Mouse (Mus musculus): Measurements from ENCODE around the gene Spout1.
"Not testable (repeated sequence)": the region's sequence is repeated elsewhere in the genome, so short reads cannot be mapped to it uniquely, and the experiment has no call there.

Spout1 gene

DNA sequence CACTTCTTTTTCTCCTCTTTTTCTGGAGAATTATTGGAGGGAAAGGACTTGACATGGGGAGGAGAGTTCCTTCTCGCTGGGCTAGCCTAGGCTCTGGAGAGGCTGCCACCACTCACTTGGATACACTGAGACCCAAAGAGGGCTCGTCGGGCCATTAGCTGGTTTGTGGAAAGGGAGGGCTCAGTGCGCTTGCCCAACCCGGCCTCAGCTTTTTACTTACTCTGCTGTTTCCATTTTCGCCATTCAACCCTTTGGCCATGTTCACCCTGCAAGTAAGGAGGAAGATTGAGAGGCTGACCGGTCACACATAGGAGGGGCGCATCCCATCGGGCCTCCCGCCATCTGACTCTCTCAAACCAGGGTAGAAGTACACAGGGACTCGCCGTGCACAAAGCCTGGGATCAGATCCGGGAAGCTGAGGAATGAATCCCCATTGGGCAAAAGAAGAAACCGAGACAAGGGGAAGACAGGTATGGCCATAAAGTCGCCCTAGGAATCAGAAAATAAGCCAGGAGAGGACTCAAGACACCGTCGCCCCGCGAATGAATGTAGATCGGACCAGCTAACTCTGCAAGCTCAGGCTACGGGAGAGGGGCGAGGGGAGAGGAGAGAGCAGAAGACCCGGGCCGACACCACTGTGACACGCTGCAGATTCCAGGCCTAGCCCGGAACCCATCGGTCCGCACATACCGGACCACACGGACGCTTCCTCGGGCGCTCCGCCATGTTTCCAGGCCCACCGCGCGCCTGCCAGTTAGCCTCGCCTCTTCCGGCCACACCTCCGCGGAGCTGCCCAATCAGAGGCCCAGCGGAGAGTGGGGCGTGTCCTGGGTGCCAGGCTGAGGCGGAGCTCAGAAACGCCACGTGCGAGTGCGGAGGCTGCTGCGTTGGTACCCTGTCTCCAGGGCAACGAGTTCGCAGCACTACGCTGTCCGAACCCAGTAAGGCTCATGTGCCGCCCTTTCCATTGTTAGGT lies at the start of gene Spout1:
Gene Spout1, minus strand, starts transcription at position 760 of the 976 bp plus-strand sequence.
- DNase-seq = peak; percentile 95

DNA sequence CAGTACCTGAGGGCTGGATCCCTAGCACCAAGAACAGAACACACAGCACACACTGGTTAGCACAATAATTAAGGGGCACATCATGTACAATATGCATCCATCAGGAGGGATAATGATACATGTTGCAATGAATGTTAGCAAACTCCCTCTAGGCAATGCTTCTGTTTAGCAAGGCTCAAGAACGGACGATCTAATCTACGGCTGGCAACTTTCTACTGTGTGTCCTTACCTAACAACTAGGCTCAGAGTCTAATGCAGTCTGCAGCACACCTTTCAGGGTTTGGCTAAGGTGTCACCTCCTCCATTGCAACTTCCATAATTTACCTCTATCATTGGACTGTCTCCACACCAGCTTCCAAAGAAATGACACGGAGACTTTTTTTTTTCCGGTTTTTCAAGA lies 38.0 kb upstream of the Spout1 start:
- no peak for DNase-seq

DNA sequence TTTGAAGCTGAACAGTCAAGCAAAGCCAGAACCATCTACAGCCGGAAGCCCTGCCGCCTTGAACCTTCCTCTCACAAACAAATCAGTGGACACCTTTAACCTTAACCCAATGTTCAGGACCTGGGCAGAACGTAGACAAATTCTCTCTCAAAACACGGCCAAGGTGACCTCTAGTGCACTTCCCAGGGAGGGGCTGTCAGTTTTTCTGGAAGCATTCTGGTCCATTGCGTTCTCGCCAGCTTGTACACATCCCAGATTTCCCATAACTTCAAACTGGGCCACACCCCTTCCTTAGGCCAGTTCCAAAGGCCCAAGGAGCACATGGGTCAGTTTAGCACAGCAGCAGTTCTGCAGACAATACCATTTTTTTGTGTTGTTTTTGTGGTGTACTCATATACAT lies 37.2 kb upstream of the Spout1 start:
- DNase-seq = no peak

DNA sequence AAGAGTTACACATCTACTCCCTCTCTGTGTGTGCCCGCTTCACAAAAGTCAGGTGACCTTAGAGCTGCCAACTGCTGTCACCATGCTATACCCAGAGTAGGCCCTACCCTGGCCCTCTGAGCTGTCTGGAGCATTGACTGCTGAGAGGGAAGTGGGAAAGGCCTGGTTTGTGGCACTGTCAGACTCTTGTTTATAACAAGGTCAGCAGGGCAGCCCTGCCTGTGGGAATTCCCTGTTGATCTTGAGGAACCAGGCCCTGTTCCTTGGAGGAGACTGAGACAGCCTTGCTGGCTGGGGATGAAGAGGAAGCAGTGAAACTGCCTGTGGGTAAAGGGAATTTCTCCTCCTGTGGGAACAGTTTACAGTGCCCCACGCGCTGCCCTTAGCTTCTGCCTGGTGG lies 36.5 kb upstream of the Spout1 start:
- DNase-seq = no peak

DNA sequence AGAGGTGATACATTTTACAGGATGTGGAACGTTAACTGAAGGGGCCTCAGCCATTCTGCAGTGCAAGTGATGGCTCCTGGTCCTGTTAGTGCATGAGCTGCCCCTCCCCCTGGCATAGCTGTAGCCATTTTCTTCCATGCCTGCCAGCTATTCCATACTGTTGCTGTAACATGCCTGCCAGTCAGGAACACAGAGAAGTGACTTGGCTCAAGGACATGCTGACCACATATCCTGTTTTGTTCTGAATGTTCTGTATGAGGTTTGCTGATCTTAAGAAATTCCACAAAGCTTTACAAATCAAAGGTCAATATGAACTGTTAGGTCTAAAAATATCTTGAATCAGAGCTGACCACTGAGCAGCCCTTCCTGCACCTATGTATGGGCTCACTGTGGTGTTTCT lies 34.7 kb upstream of the Spout1 start:
- no peak for DNase-seq

DNA sequence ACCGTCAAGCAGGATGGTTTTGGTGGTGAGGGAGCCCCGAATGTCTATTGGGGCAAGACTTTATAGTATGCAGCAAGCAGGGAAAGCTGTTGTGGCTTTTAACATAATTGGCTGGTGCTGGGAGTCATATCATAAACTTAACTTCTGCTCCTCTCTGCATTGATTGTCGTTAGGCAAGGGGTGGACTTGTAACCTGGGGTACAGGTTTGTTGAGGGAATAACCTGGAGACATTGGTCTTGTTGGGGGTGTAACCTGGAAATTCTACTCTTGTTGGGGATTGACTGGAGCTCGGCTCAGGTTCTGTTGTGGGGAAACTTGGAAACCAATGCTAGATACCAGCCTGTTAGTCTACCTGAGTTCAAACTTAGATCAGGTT lies 33.9 kb upstream of the Spout1 start:
- no peak for DNase-seq

DNA sequence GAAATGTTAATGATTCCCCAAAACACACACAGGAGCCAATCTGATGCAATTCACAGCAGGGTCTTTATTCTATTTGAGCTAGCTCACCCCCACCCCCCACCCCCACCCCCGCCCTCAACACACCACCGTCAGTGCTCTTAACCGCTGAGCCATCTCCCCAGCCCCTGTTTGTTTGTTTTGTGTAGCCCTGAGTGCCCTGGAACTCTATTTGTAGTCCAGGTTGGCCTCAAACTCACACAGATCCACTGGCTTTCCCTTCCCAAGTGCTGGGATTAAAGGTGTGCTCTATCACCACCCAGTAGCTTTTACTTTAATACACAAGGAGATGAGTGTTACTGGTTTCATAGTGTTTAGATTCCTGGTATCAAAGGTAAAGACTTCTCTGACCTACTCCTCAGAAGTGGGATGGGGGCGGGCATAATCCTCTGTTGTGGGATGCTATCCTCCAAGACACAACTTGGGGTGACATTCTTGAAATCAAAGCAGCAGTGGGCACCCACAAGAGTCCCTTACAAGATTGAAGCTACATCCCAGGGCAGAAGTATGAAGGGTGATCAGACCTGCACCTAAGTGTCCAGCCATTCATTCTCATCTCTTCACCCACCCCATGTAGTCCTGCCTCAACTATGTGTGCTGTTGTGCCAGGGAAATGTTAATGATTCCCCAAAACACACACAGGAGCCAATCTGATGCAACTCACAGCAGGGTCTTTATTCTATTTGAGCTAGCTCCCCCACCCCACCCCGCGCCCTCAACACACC lies 33.3 kb upstream of the Spout1 start:
- DNase-seq = no peak

DNA sequence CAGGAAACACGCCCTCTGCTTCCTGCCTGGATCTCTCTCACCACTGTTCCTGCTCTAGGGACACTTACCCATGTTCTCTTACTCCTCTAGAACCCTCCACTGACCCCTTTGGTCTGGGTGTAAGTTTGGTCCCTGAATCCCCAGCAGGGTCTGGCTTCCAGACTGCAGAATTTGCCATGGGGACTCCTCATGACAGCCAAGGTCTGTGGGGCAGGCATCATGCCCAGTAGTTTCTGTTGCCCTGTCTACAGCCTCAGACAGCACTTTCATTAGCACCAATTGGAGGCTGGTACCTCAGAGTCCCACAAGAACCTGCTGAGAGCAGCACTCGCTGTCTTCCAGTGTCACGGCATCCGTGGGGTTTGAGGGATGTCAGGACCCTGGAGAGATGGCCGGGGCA lies 29.6 kb upstream of the Spout1 start:
- DNase-seq = no peak

DNA sequence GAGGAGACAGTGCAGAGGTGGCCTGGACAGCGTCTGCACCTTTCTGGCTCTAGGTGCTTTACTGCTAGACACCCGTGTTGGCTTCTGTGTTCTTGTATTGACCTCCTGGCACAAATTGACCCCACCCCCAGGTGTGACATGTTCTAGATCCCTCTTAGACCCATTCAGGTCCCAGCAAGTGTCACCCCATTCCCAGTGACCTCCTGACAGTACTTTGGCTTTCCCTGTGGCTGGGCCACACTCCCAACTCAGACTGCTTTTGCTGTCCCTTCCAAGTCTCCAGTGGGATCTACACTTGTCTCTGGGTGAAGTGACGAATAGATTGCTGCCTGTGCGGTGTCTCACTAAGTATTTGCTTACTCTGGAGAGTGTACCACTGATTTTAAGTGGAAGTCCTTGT lies 29.1 kb upstream of the Spout1 start:
- DNase-seq = no peak

DNA sequence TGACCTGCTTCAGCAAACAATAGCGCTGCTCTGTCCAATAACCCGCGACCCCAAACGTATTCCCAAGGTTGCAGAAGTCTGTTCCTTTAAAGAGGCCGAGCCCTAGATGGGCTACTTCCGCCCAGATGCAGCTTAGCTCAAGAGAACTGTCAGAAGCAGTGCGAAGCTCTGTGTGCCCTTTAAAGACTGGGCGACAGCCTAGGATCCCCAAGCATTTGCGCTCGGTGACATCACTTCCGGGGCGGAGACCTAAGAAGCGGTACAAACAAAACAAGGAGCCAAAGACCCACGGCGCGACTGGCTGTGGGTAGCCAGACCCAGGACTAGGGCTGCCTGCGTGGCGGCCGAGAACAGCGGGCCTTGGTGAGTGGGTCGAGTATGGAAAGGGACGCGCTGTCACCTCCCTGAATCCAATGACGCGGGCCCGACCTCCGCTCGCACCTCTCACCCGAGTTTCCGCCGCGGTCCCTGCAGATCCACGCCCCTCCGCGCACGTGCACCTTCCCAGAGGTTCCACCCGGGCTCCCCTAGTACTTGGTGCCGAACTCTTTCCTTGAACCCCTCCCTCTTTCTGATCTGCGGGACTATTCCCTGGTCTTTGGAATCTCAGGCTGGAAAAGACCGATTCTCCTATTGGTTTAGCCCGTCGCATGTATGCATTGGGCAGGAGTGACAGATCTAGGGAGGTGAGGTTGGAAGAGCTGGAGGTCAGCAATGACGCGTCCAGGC lies 27.5 kb upstream of the Spout1 start, which contains the start of gene Kyat1:
Gene Kyat1, minus strand, starts transcription at position 219 of the 729 bp plus-strand sequence.
- DNase-seq = peak; percentile 95

DNA sequence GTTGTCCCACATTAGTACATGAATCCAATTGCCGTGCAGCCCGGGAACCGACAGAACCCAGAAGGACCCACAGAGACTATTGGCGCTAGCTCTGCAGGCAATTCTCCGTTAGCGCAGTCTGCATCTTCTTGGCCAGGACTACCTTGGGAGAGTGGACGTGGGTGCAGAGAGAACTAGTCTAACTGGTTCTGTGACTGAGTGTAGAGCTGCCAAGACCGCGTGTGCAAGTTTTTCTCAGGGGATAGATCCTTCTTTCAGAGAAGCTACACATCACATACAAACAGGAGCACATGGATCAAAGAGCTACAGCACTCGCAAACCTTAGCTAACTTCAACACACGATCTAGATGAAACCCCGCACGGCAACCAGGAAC lies 27.0 kb upstream of the Spout1 start:
- peak; percentile 39 for DNase-seq

DNA sequence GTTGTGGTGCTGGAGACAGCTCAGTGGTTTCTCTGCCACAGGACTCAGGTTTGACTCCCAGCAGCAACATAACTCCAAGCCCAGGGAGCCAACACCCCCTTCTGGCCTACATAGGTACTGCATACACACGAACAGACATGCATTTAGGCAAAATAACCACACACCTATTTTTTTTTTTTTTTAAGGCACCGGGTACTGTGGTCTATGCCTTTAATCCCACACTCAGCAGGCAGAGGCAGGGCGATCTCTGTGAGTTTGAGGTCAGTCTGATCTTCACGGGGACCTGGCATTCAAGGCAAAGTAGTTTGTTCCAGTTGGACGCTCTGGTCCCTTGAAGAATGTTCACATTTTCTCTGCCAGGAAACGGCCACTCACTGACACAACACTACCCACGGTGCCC lies 25.2 kb upstream of the Spout1 start:
- DNase-seq = peak; percentile 67

DNA sequence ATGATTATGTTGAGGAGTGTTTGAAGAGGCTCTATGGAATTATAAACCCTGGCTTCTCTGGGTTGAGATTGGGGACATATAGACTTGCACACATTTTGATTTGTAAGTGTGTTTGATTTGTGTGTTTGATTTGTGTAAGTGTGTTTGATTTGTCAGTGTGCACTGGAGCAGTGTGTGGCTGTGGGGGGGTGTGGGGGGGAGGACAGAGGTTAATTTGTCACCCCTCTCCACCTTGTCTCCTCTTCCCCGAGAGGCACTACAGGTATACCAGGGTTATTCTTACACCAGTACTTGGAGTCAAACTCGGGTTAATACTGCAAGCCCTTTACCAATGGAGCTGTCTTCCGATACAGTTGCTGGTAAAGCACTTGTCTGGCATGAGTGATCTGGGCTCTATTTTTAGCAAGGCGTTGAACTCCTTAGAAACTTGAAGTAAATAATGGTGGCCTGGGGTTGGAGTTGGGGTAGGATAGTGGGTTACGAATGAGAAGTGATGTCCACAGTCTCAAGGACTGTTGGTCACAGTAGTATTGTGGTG lies 22.2 kb upstream of the Spout1 start:
- no peak for DNase-seq

DNA sequence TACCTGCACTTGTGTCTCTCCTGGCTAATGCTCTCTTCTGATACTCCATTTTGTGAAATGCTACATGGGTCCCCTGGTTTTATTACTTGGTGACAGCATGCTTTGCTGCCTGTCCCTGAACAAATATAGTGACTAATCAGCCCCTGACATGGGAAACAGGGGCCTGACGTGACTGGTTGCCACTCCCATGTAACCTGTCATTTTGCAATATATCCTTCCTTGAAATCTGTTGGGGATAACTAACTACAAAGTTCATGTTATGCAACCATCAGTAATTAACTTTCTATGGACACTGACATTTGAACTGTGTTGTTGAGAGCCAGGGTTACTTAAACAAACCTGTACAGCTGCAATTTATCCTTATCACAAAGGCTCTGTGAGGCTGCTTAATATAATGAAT lies 21.7 kb upstream of the Spout1 start:
- no peak for DNase-seq

DNA sequence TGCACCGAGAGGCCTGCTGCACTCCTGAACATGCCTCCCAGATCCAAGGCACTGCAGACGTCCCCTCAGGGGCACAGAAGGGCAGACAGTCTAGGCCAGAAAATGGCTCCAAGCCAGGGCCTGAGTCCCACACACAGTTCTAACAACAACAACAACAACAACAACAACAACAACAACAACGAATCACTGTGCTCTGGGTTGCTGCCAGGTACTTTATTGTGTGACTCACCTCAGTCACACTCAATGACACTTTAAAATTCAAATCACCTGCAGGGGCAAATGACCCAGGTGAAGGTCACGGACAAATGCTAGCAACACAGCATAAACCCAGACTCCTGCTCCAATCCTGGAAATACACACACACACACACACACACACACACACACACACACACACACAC lies 19.8 kb upstream of the Spout1 start:
- no peak for DNase-seq

DNA sequence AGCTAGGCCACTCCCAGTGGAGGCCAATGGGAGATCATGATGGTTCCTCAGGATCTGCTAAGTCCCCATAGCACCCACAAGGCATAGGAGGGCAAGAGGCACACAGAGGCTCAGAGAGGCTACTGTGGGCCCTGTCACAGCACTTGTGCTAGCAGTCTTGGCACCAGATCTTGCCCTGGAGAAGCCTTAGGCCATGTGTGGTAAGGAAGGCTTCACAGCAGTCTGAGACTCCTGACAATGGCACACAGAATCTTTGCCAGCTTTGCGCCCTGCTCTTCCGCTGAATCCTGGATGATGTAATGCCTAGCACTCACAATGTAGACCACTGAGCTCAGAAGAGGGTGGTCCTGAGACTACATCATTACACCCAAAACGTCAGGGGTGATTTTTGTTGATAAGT lies 16.4 kb upstream of the Spout1 start:
- DNase-seq = no peak

DNA sequence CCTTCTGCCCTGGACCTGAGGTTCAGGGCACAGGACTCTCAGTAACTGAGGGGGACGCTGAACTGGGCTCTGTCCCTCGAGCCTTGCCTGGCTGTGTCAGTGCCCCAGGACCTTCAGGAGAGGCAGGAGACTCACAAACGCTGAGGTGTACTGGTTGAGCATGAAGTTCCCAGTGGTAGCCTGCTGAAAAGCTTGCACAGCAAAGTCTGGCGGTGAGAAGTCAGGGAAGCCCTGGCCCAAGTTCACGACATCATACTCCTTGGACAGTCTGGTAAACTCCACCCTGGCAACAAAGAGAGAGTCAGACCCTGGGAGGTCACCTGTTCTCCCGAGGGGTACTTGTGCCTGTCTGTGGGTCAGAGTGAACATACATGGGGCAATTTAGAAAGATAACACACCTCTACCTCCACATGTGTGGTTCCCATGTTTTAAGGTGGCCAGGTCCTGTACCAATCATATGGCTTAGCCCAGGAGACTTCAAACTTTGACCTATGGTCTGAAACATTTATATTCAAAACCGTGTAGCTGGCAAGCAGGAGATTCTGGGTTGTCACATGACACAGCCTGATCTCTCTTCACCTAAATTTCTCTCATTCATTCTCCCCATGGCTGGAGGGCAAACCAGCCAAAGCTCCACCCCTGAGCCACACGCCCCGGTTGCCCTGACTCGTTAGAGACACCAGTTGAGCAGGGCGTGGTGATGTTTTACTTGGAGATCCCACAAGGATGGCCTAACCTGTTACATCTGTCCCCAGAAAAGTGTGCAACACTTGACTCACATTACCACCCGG lies 13.7 kb upstream of the Spout1 start:
- no peak for DNase-seq

DNA sequence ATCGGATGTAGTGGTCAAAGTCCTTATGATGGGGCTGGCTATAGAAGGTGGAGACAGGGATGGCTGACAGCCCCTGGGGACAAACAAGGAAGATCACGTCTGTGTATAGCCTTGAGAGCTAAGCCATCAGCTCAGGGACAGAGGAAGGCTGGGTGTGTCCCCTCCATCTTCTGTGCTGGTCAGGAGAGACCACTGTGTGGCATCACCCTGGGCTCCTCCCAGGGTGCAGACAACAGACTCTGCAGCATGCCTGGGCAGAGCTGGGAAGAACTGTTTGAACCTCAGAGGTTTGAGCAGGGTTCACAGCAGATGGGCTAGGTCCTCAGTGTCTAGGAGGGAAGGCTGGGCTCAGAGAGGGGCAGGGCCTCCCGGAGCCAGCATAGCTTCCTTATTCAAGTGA lies 7.4 kb upstream of the Spout1 start:
- no peak for DNase-seq

DNA sequence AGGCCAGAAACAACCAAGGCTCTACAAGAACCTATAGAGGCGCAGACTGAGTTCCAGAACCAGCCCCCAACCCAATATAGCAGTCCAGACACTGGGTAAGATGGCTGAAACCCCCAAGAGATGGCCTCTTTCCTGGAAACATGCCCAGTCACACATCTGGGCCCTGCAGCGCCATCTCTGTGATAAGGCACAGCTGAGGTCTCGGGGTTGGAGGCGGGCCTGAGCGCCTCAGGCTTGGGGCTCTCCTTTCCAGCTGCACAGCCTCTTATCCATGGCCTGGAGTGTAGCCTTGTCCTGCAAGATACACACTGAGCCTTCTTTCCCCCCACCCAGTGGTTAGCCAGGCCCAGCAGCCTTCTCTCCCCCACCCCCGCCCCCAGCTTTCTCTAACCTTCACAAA lies 7.0 kb upstream of the Spout1 start:
- DNase-seq = no peak

DNA sequence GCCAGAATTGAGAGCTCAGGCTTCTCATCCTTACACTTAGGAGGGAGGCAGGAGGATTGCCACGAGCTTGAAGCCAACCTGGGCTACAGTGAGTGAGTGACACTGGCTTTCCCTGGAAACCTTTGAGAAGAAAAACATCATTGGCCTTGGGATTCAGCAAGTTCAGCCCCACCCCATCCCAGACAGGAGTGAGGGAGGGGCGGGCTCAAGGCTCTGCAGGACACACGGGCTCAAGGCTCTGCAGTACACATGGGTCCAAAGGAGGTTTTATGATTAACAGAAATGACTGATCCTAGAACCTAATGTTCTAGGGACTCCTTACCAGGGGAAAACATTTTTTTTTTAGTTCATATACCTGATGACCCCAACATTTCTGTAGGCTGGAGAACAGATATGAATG lies 5.5 kb upstream of the Spout1 start:
- DNase-seq = no peak

DNA sequence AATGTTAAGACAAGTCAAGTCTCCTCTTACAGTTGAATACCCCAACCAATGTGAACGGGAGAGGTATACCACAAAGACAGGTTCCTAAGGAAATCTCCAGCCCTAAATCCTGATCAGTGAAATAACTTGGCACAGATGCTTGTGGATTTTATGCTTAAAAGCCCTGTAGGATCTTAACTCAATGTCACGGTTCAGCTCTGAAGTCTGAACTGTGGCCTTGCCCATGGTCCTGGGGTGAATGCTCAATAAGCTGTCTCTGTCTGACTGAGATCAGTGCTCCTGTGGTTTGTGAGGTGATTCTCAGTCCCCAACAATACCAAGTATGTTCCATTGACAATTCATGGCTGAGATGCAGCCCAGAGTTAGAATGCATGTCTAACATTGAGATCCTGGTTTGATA lies 4.2 kb upstream of the Spout1 start:
- DNase-seq = no peak

DNA sequence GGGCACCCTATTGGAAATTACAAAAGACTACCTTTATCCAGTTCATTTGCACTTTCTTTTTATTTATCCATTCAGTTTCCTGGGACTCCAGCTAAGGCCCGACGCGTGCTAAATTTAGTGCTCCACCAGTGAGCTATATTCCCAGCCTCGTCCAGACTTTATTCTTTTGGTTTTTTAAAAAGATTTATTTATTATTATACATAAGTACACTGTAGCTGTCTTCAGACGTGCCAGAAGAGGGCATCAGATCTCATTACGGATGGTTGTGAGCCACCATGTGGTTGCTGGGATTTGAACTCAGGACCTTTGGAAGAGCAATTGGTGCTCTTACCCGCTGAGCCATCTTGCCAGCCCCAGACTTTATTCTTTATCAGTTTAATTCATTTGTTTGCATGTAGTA lies 452 bp upstream of the Spout1 start:
- DNase-seq = not testable (repeated sequence)

All from thymus, postnatal 4 days (tissue).